Mouse (Mus musculus): ENCODE data around the gene Gmppb. TPM values are rescaled to one million over a fixed set of nuclear protein-coding genes. Genes with fewer than 3 reads are reported as not detected.
A peak's percentile ranks its signal among the peaks of the same experiment; 100 is the strongest.

Gene Gmppb
- total RNA-seq, 2 experiments from 2014 or later, result 14.7 to 17.5 TPM

DNA sequence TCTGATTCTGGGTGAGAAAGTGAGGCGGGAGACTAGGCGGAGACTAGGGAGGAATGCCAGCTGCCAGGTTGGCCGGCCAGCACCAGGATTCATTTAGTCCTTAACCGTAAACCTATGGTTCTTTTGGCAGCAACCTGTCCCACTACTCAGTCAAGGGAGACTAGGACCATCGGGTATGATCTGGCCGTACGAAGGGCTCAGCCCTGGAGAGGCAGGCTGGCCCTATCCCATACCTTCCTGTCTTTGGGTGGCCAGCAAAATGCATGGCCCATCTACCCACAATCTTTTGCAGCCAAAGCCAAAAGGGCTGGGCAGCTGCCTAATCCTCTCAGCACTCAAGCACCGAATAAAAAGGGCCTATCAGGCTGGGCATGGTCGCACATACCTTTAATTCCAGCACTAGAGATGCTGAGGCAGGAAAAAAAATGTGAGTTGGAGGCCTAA is 23.5 kb downstream of the Gmppb start:
- DNase-seq (ENCODE audit: low spot score in 2 of 2), result no peak

- DNase-seq (ENCODE audit: low spot score in 2 of 2), result no peak
Measured at GRCm38 (mm10) chr9:108073141-108073930, 24.3 kb downstream of the Gmppb start.

DNA sequence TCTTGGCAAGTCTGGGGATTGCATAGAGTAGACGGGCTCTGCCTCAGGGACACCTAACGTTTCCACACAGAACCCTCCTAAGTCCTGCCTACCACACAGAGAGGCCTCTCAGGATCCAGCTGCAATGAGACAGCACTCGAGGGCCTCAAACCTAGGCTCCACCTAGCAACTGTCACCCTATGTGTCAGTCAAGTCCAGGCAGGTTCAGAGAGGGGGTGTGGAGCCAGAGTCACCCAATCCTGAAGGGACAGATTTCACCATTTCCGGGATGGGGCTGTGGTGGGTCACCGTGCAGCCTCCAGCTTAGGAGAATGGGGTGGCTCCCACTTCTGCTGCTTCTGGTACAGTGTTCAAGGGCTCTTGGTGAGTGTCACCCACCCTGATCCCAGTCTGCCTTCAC is 31.1 kb downstream of the Gmppb start, which contains the start of gene Mst1:
Gene Mst1, plus strand, starts transcription at position 269 of the 400 bp plus-strand sequence.
- no peak for DNase-seq (ENCODE audit: low spot score in 2 of 2)

DNA sequence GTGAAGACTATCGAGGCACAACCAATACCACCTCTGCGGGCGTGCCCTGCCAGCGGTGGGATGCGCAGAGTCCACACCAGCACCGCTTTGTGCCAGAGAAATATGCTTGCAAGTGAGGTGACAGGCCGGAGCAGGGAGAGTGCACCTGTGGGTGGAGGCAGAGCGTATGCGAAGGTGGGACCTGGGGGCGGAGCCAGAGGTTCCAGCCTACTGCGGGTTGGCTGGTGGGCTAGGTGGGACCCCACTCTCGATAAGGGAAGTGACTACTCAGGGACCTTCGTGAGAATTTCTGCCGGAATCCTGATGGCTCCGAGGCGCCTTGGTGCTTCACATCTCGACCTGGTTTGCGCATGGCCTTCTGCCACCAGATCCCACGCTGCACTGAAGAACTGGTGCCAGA is 33.5 kb downstream of the Gmppb start:
- no peak for DNase-seq (ENCODE audit: low spot score in 2 of 2)

GRCm38 (mm10) chr9:108082988-108083431 is 34.0 kb downstream of the Gmppb start, which contains the start of gene Rnf123:
Gene Rnf123 (minus strand): TSS chr9:108083346.
- DNase-seq (ENCODE audit: low spot score in 2 of 2), result no peak

GRCm38 (mm10) chr9:108083561-108083960 is 34.5 kb downstream of the Gmppb start:
- DNase-seq (ENCODE audit: low spot score in 2 of 2), result no peak

GRCm38 (mm10) chr9:108085261-108085660 is 36.2 kb downstream of the Gmppb start:
- DNase-seq (ENCODE audit: low spot score in 2 of 2), result no peak

- no peak for DNase-seq (ENCODE audit: low spot score in 2 of 2)
Measured at GRCm38 (mm10) chr9:108090611-108091120, 41.6 kb downstream of the Gmppb start.

- no peak for DNase-seq (ENCODE audit: low spot score in 2 of 2)
Measured at GRCm38 (mm10) chr9:108093586-108093985, 44.5 kb downstream of the Gmppb start.

DNA sequence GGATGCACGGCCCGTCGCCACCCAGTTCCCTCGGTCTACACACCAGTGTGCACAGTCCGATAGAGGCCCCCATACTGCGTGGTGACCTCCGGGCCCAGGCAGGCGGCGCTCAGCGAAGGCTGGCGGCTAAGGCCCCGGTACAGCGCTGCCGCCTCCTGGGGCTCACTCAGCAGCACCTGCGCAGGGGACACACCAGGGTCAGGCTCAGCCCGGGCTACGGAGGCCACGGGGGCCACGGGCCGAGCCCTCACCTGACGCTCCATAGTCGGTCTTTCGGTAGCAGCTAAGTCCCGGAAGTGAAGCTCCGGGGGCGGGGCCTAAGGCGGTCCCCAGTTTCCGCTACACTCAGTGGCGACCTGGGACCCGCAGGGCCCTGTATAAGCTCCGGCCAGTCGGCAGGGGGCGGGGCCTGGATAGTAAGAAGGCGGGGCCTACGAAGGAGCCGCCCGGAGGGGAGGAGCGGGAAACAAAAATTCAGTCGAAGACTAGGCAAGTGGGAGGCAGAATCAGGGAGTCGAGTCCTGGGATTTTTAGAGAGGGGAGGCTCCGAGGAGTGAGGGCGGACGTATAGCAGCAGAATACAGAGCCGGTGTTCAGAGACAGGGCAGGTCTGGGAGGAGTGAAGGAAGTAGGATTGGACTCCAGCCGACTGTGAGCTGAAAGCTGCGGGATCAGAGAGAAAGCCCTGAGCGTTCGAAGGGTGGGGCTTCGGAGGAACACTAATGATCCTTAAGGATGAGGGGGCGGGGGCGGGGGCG is 45.3 kb downstream of the Gmppb start, which contains the start of gene Apeh:
Gene Apeh, minus strand, starts transcription at position 423 of the 758 bp plus-strand sequence.
- DNase-seq (ENCODE audit: low spot score in 2 of 2), result peak; percentile 85 to 91

GRCm38 (mm10) chr9:108094998-108095411 is 46.0 kb downstream of the Gmppb start:
- no peak for DNase-seq (ENCODE audit: low spot score in 2 of 2)

GRCm38 (mm10) chr9:108095518-108095917 is 46.5 kb downstream of the Gmppb start:
- peak in 1 of 2 experiments; percentile 64 for DNase-seq (ENCODE audit: low spot score in 2 of 2)

- DNase-seq (ENCODE audit: low spot score in 2 of 2), result no peak
Measured at GRCm38 (mm10) chr9:108095949-108096712, 47.1 kb downstream of the Gmppb start.

DNA sequence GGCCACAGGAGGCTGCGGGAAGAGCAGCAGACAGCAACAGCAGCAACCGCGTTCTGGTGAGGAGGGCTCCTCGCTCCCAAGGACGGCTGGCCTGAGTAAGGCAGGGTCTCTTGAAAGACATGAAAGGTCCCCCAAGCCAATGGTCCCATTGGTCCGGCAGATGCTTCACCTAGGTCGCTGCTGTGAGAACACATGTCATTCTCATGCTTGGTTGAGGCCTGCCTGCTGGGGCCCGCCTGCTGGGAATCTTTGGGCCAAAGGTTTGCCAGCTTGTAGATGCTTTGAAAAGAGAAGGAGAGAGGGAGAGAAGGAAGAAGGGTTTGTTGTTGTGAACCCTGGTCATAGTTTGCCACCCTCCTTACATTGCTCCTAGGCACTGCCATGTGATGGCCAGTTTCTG is 50.6 kb downstream of the Gmppb start:
- no peak for DNase-seq (ENCODE audit: low spot score in 2 of 2)

Small RNAs within 50 kb of the gene (microRNA-seq; reads per million reads assigned to microRNA genes)
- gene Mir7088, result 0 reads per million in 2 experiments

Other genes starting within 250 kb of the Gmppb start
- gene Rbm6, start 176.0 kb upstream of the Gmppb start, total RNA-seq (2021), result 10 to 100 TPM; 57.7 to 60.2 TPM
- 10 to 100 TPM; 17.0 to 20.9 TPM for gene Mon1a, start 161.1 kb upstream of the Gmppb start, total RNA-seq (2021)
- gene Mst1r, start 142.4 kb upstream of the Gmppb start, total RNA-seq (2021), result 1 to 10 TPM; 1.8 to 2.9 TPM
- gene Actl11, start 120.8 kb upstream of the Gmppb start, total RNA-seq (2021), result not detected
- gene Camkv, start 113.6 kb upstream of the Gmppb start, total RNA-seq (2021), result 100 to 1,000 TPM; 497 to 516 TPM
- 10 to 100 TPM; 22.3 to 23.8 TPM for gene Traip, start 99.1 kb upstream of the Gmppb start, total RNA-seq (2021)
- gene Uba7, start 73.7 kb upstream of the Gmppb start, total RNA-seq (2021), result 1 to 10 TPM; 2.7 to 3.2 TPM
- 1 to 10 TPM; 1.2 to 1.6 TPM for gene Gm20661, start 66.2 kb upstream of the Gmppb start, total RNA-seq (2021)
- gene Inka1, start 63.4 kb upstream of the Gmppb start, total RNA-seq (2021), result 10 to 100 TPM in 1 of 2 experiments, 1 to 10 TPM in 1; 9.2 to 11.5 TPM
- 1 to 10 TPM; 4.0 TPM for gene Cdhr4, start 56.7 kb upstream of the Gmppb start, total RNA-seq (2021)
- gene Gm20662, start 52.9 kb upstream of the Gmppb start, total RNA-seq (2021), result 1 to 10 TPM in 1 of 2 experiments, not detected in 1; 1.1 TPM
- gene Ip6k1, start 46.7 kb upstream of the Gmppb start, total RNA-seq (2021), result 100 to 1,000 TPM; 178 to 188 TPM
- 1 to 10 TPM; 2.2 to 2.8 TPM for gene Amigo3, start 3.9 kb downstream of the Gmppb start, total RNA-seq (2021)
- not detected for gene Mst1, start 31.2 kb downstream of the Gmppb start, total RNA-seq (2021)
- 10 to 100 TPM; 84.9 to 86.8 TPM for gene Rnf123, start 34.1 kb downstream of the Gmppb start, total RNA-seq (2021)
- gene Apeh, start 45.4 kb downstream of the Gmppb start, total RNA-seq (2021), result 10 to 100 TPM; 39.4 to 42.8 TPM
- 100 to 1,000 TPM; 203 to 219 TPM for gene Bsn, start 141.1 kb downstream of the Gmppb start, total RNA-seq (2021)
- 100 to 1,000 TPM; 119 to 120 TPM for gene Dag1, start 214.7 kb downstream of the Gmppb start, total RNA-seq (2021)
- 10 to 100 TPM; 85.7 to 86.1 TPM for gene Nicn1, start 241.2 kb downstream of the Gmppb start, total RNA-seq (2021)
- gene Amt, start 247.6 kb downstream of the Gmppb start, total RNA-seq (2021), result 10 to 100 TPM; 27.1 to 27.9 TPM

Measured in layer of hippocampus, postnatal 14 days (tissue).